Mouse (Mus musculus): ENCODE measurements at regions not wholly inside any gene's neighbourhood (a gene's known extent, or its start where the extent isn't known, plus 50 kb on each side); places are given as distances from the start of the nearest gene placed in this dataset.

- TF ChIP-seq CTCF (IDR thresholded peaks at IDR 0.05; ENCODE audit: borderline replicate concordance, control insufficient read depth, extremely low read depth, insufficient read depth, low read length, poor library complexity) (no peak), POLR2A (IDR thresholded peaks at IDR 0.05; ENCODE audit: control insufficient read depth, extremely low read depth, insufficient read depth, low read length, poor library complexity) (no peak)
Measured at GRCm38 (mm10) chr15:85661393-85661690, 73.4 kb upstream of the Ppara start.
